Mouse (Mus musculus): ENCODE data around the gene Mast4. TPM values are rescaled to one million over a fixed set of nuclear protein-coding genes. Genes with fewer than 3 reads are reported as not detected.

The Mast4 gene
- polyA plus RNA-seq, 1 experiment: 0.27 TPM

GRCm38 (mm10) chr13:103246973-103247718 is 87.2 kb downstream of the Mast4 start:
- TF ChIP-seq POLR2A (IDR thresholded peaks at IDR 0.05; ENCODE audit: borderline replicate concordance, low read depth, low read length): no peak
- TF ChIP-seq CTCF (IDR thresholded peaks at IDR 0.05; ENCODE audit: low read depth, low read length): no peak
- Histone ChIP-seq H3K27ac (ENCODE audit: insufficient read depth, low read depth, low read length) (no peak overlapping the region), H3K4me3 (ENCODE audit: insufficient read depth, low read length) (no peak overlapping the region), H3K4me1 (ENCODE audit: control insufficient read depth, insufficient read depth, low read length) (no peaks in the 10 kb centered on the region)

- Histone ChIP-seq H3K4me1 (ENCODE audit: control insufficient read depth, insufficient read depth, low read length) (no peaks in the 10 kb centered on the region), H3K4me3 (ENCODE audit: insufficient read depth, low read length) (no peak overlapping the region), H3K27ac (ENCODE audit: insufficient read depth, low read depth, low read length) (no peak overlapping the region)
- TF ChIP-seq CTCF (IDR thresholded peaks at IDR 0.05; ENCODE audit: low read depth, low read length): no peak
- no peak for TF ChIP-seq POLR2A (IDR thresholded peaks at IDR 0.05; ENCODE audit: borderline replicate concordance, low read depth, low read length)
These were observed 88.9 kb downstream of the Mast4 start for GRCm38 (mm10) chr13:103245431-103245830.

- no peaks in the 10 kb centered on the region for H3K4me1 ChIP-seq (ENCODE audit: control insufficient read depth, insufficient read depth, low read length)
- no peak overlapping the region for H3K4me3 ChIP-seq (ENCODE audit: insufficient read depth, low read length)
- H3K27ac ChIP-seq (ENCODE audit: insufficient read depth, low read depth, low read length): no peak overlapping the region
- TF ChIP-seq CTCF (IDR thresholded peaks at IDR 0.05; ENCODE audit: low read depth, low read length) (no peak), POLR2A (IDR thresholded peaks at IDR 0.05; ENCODE audit: borderline replicate concordance, low read depth, low read length) (no peak)
These were observed 90.2 kb downstream of the Mast4 start for GRCm38 (mm10) chr13:103244053-103244452.

GRCm38 (mm10) chr13:103241092-103241491 is 93.2 kb downstream of the Mast4 start:
- H3K4me3 ChIP-seq (ENCODE audit: insufficient read depth, low read length): no peak overlapping the region
- TF ChIP-seq CTCF (IDR thresholded peaks at IDR 0.05; ENCODE audit: low read depth, low read length) (no peak), POLR2A (IDR thresholded peaks at IDR 0.05; ENCODE audit: borderline replicate concordance, low read depth, low read length) (no peak)
- no peak overlapping the region for H3K27ac ChIP-seq (ENCODE audit: insufficient read depth, low read depth, low read length)
- H3K4me1 ChIP-seq (ENCODE audit: control insufficient read depth, insufficient read depth, low read length): no peaks in the 10 kb centered on the region

GRCm38 (mm10) chr13:103239654-103240053 is 94.6 kb downstream of the Mast4 start:
- Histone ChIP-seq H3K4me3 (ENCODE audit: insufficient read depth, low read length) (no peak overlapping the region), H3K4me1 (ENCODE audit: control insufficient read depth, insufficient read depth, low read length) (no peaks in the 10 kb centered on the region), H3K27ac (ENCODE audit: insufficient read depth, low read depth, low read length) (no peak overlapping the region)
- TF ChIP-seq POLR2A (IDR thresholded peaks at IDR 0.05; ENCODE audit: borderline replicate concordance, low read depth, low read length) (no peak), CTCF (IDR thresholded peaks at IDR 0.05; ENCODE audit: low read depth, low read length) (no peak)

GRCm38 (mm10) chr13:103238034-103238705 is 96.1 kb downstream of the Mast4 start:
- H3K4me1 ChIP-seq (ENCODE audit: control insufficient read depth, insufficient read depth, low read length): no peaks in the 10 kb centered on the region
- H3K4me3 ChIP-seq (ENCODE audit: insufficient read depth, low read length): no peak overlapping the region
- no peak for TF ChIP-seq CTCF (IDR thresholded peaks at IDR 0.05; ENCODE audit: low read depth, low read length)
- no peak for TF ChIP-seq POLR2A (IDR thresholded peaks at IDR 0.05; ENCODE audit: borderline replicate concordance, low read depth, low read length)
- H3K27ac ChIP-seq (ENCODE audit: insufficient read depth, low read depth, low read length): no peak overlapping the region

GRCm38 (mm10) chr13:103232171-103232570 is 102.1 kb downstream of the Mast4 start:
- Histone ChIP-seq H3K4me3 (ENCODE audit: insufficient read depth, low read length) (no peak overlapping the region), H3K4me1 (ENCODE audit: control insufficient read depth, insufficient read depth, low read length) (no peaks in the 10 kb centered on the region)
- TF ChIP-seq POLR2A (IDR thresholded peaks at IDR 0.05; ENCODE audit: borderline replicate concordance, low read depth, low read length): no peak
- no peak for TF ChIP-seq CTCF (IDR thresholded peaks at IDR 0.05; ENCODE audit: low read depth, low read length)

GRCm38 (mm10) chr13:103229069-103229468 is 105.2 kb downstream of the Mast4 start:
- Histone ChIP-seq H3K27ac (ENCODE audit: insufficient read depth, low read depth, low read length) (no peak overlapping the region), H3K4me1 (ENCODE audit: control insufficient read depth, insufficient read depth, low read length) (no peaks in the 10 kb centered on the region), H3K4me3 (ENCODE audit: insufficient read depth, low read length) (no peak overlapping the region)
- TF ChIP-seq POLR2A (IDR thresholded peaks at IDR 0.05; ENCODE audit: borderline replicate concordance, low read depth, low read length) (no peak), CTCF (IDR thresholded peaks at IDR 0.05; ENCODE audit: low read depth, low read length) (no peak)

More at GRCm38 (mm10) chr13:103232171-103232570, 102.1 kb downstream of the Mast4 start:
- no peak overlapping the region for H3K27ac ChIP-seq (ENCODE audit: insufficient read depth, low read depth, low read length)

GRCm38 (mm10) chr13:103225895-103226815 is 108.1 kb downstream of the Mast4 start:
- TF ChIP-seq CTCF (IDR thresholded peaks at IDR 0.05; ENCODE audit: low read depth, low read length): no peak
- no peak for TF ChIP-seq POLR2A (IDR thresholded peaks at IDR 0.05; ENCODE audit: borderline replicate concordance, low read depth, low read length)
- H3K27ac ChIP-seq (ENCODE audit: insufficient read depth, low read depth, low read length): no peak overlapping the region
- no peaks in the 10 kb centered on the region for H3K4me1 ChIP-seq (ENCODE audit: control insufficient read depth, insufficient read depth, low read length)
- no peak overlapping the region for H3K4me3 ChIP-seq (ENCODE audit: insufficient read depth, low read length)
